In genomic region chr8:70503062-70503750, GRCm38 (mm10) we compare ENCODE assay signal across 8 mouse cellular contexts. TPM values are rescaled to one million over a fixed set of nuclear protein-coding genes. Genes with fewer than 3 reads are reported as not detected.
A peak's percentile ranks its signal among the peaks of the same experiment; 100 is the strongest.
DNase-seq lines count a peak whose midpoint lies in the region; ATAC-seq and TF ChIP-seq lines count a peak whose summit lies in the region.

No protein-coding gene starts in this region.

- no peaks in the 10 kb centered on the region for H3K9me3 ChIP-seq in midbrain, embryonic 10.5 days (replicated peaks)

- TF ChIP-seq POLR2A in bone marrow macrophage, adult 2 months (IDR thresholded peaks at IDR 0.05; ENCODE audit: borderline replicate concordance, low read depth, low read length): no peak

- 11% methylated on average over 46 of the region's 46 CpGs for WGBS in midbrain, embryonic 10.5 days

- 0 out of 2 replicates have a peak, but pooled peaks have one; percentile 12 for ATAC-seq in frontal cortex, adult (ENCODE audit: low TSS enrichment)
- ATAC-seq in erythroblast, adult 5-6 weeks (replicated peaks; ENCODE audit: low FRiP score, poor library complexity, severe bottlenecking): peak; percentile 34; the same call in 1 of the 2 replicates

- DNase-seq in frontal cortex, postnatal 10 days (ENCODE audit: low spot score in 2 of 2): no peak
- peak; percentile 76 to 82 for DNase-seq in heart, postnatal 10 days
- peak; percentile 53 to 60 for DNase-seq in layer of hippocampus, postnatal 36 days
- peak; percentile 72 for DNase-seq in midbrain, embryonic 10.5 days (ENCODE audit: low spot score)
- peak; percentile 74 for DNase-seq in splenic B cell, adult 2 months (ENCODE audit: low read depth, low spot score)

- peaks cover 71% of the 10 kb centered on the region for H3K27me3 ChIP-seq in midbrain, embryonic 10.5 days (ENCODE audit: low read depth, poor library complexity, severe bottlenecking)
- no peaks in the 10 kb centered on the region for H3K27me3 ChIP-seq in splenic B cell, adult 2 months (ENCODE audit: control insufficient read depth, insufficient read depth, low read length, poor library complexity, severe bottlenecking)

- no peak overlapping the region for H3K27ac ChIP-seq in bone marrow macrophage, adult 2 months (ENCODE audit: insufficient read depth, low read depth, low read length)
- no peak overlapping the region for H3K27ac ChIP-seq in midbrain, embryonic 10.5 days (replicated peaks)

- intact Hi-C loops in heart, postnatal 10 days (cut with DNase I): loop anchor here (1.0 to 10.0 kb wide), 2 partner anchors 88 to 120 kb away; no protein-coding TSS in a partner anchor

- peaks cover 28% of the 10 kb centered on the region for H3K36me3 ChIP-seq in midbrain, embryonic 10.5 days
- H3K36me3 ChIP-seq in splenic B cell, adult 2 months (ENCODE audit: control insufficient read depth, insufficient read depth, low read length, poor library complexity, severe bottlenecking): peaks cover 3% of the 10 kb centered on the region

- TF ChIP-seq CTCF in bone marrow macrophage, adult 2 months (IDR thresholded peaks at IDR 0.05; ENCODE audit: low read depth, low read length): peak; percentile 87

- no peak overlapping the region for H3K4me3 ChIP-seq in bone marrow macrophage, adult 2 months (ENCODE audit: insufficient read depth, low read length)
- H3K4me3 ChIP-seq in midbrain, embryonic 10.5 days: peak overlapping the region; percentile 20; the same call in 1 of the 2 replicates

- H3K4me1 ChIP-seq in bone marrow macrophage, adult 2 months (ENCODE audit: control insufficient read depth, insufficient read depth, low read length): no peaks in the 10 kb centered on the region
- H3K4me1 ChIP-seq in midbrain, embryonic 10.5 days: peaks cover 70% of the 10 kb centered on the region

RNA-seq across cellular contexts. Expression of gene Rex1bd, which starts 3.3 kb away (rescaled TPM):
- polyA plus RNA-seq in bone marrow macrophage, adult 2 months (2012; ENCODE audit: insufficient read depth, insufficient read length, missing spikeins): 80.7 and 86.0 TPM in 2 replicates
- total RNA-seq in erythroblast, adult 5-6 weeks (2015; ENCODE audit: low replicate concordance): 2.9 and 14.0 TPM in 2 replicates
- 5.2 and 9.5 TPM in 2 replicates for total RNA-seq in erythroblast, adult 5-6 weeks (2017; ENCODE audit: low replicate concordance)
- 100 to 1,000 TPM; 108 to 114 TPM for total RNA-seq in heart, postnatal 10 days (2021)
- 100 to 1,000 TPM in 1 of 2 experiments, 10 to 100 TPM in 1; 97.5 to 102 TPM for total RNA-seq in layer of hippocampus, postnatal 36 days (2021)
- polyA plus RNA-seq in midbrain, embryonic 10.5 days (2016; fragmentation: Nextera tagmentation; extraction: Ambion mirVana): 138 and 140 TPM in 2 replicates

RNA-seq across cellular contexts. Expression of gene Uba52, which starts 7.4 kb away (rescaled TPM):
- 825 and 873 TPM in 2 replicates for polyA plus RNA-seq in bone marrow macrophage, adult 2 months (2012; ENCODE audit: insufficient read depth, insufficient read length, missing spikeins)
- total RNA-seq in erythroblast, adult 5-6 weeks (2015; ENCODE audit: low replicate concordance): 653 and 914 TPM in 2 replicates
- total RNA-seq in erythroblast, adult 5-6 weeks (2017; ENCODE audit: low replicate concordance): 249 and 1,009 TPM in 2 replicates
- 1,000 to 10,000 TPM; 1,604 to 1,683 TPM for total RNA-seq in heart, postnatal 10 days (2021)
- 100 to 1,000 TPM; 947 to 957 TPM for total RNA-seq in layer of hippocampus, postnatal 36 days (2021)
- polyA plus RNA-seq in midbrain, embryonic 10.5 days (2016; fragmentation: Nextera tagmentation; extraction: Ambion mirVana): 836 and 881 TPM in 2 replicates

RNA-seq across cellular contexts. Expression of gene Crlf1, which starts 10.2 kb away (rescaled TPM):
- polyA plus RNA-seq in bone marrow macrophage, adult 2 months (2012; ENCODE audit: insufficient read depth, insufficient read length, missing spikeins): 0.97 and 1.0 TPM in 2 replicates
- total RNA-seq in erythroblast, adult 5-6 weeks (2015; ENCODE audit: low replicate concordance): 3.7 TPM in 1 of 2 replicates, not detected in the other
- total RNA-seq in erythroblast, adult 5-6 weeks (2017; ENCODE audit: low replicate concordance): 2.5 TPM in 1 of 2 replicates, not detected in the other
- under 1 TPM; 0.38 to 0.72 TPM for total RNA-seq in heart, postnatal 10 days (2021)
- 10 to 100 TPM; 42.9 to 45.2 TPM for total RNA-seq in layer of hippocampus, postnatal 36 days (2021)
- 0.42 and 2.3 TPM in 2 replicates for polyA plus RNA-seq in midbrain, embryonic 10.5 days (2016; fragmentation: Nextera tagmentation; extraction: Ambion mirVana)

RNA-seq across cellular contexts. Expression of gene Tmem59l, which starts 16.0 kb away (rescaled TPM):
- polyA plus RNA-seq in bone marrow macrophage, adult 2 months (2012; ENCODE audit: insufficient read depth, insufficient read length, missing spikeins): not detected in 2 replicates
- total RNA-seq in erythroblast, adult 5-6 weeks (2015; ENCODE audit: low replicate concordance): not detected in 2 replicates
- not detected in 2 replicates for total RNA-seq in erythroblast, adult 5-6 weeks (2017; ENCODE audit: low replicate concordance)
- not detected for total RNA-seq in heart, postnatal 10 days (2021)
- total RNA-seq in layer of hippocampus, postnatal 36 days (2021): 100 to 1,000 TPM; 312 to 335 TPM
- 7.9 and 8.3 TPM in 2 replicates for polyA plus RNA-seq in midbrain, embryonic 10.5 days (2016; fragmentation: Nextera tagmentation; extraction: Ambion mirVana)

RNA-seq across cellular contexts. Expression of gene Fkbp8, which starts 24.3 kb away (rescaled TPM):
- 163 and 178 TPM in 2 replicates for polyA plus RNA-seq in bone marrow macrophage, adult 2 months (2012; ENCODE audit: insufficient read depth, insufficient read length, missing spikeins)
- 27.1 and 47.4 TPM in 2 replicates for total RNA-seq in erythroblast, adult 5-6 weeks (2015; ENCODE audit: low replicate concordance)
- 53.5 and 56.9 TPM in 2 replicates for total RNA-seq in erythroblast, adult 5-6 weeks (2017; ENCODE audit: low replicate concordance)
- total RNA-seq in heart, postnatal 10 days (2021): 100 to 1,000 TPM; 185 to 190 TPM
- total RNA-seq in layer of hippocampus, postnatal 36 days (2021): 100 to 1,000 TPM; 436 to 447 TPM
- polyA plus RNA-seq in midbrain, embryonic 10.5 days (2016; fragmentation: Nextera tagmentation; extraction: Ambion mirVana): 300 and 314 TPM in 2 replicates

Comparison
In these comparisons a context has a peak if more than half of its experiments do, and no peak if none do; other contexts are left out.
1. DNase-seq: peak in heart, postnatal 10 days (2 of 2), layer of hippocampus, postnatal 36 days (2 of 2), midbrain, embryonic 10.5 days (single experiment) and splenic B cell, adult 2 months (single experiment); none in frontal cortex, postnatal 10 days (0 of 2).
2. RNA of gene Rex1bd, which starts 3.3 kb away (total RNA-seq): 108 to 114 TPM in heart, postnatal 10 days and 97.5 to 102 TPM in layer of hippocampus, postnatal 36 days; 2.9 to 14.0 TPM in erythroblast, adult 5-6 weeks; every median in the first group is over 4 times any median in the second.
3. RNA of gene Crlf1, which starts 10.2 kb away (total RNA-seq): 42.9 to 45.2 TPM in layer of hippocampus, postnatal 36 days; 2.5 to 3.7 TPM in erythroblast, adult 5-6 weeks and 0.38 to 0.72 TPM in heart, postnatal 10 days; every median in the first group is over 4 times any median in the second.